Mouse (Mus musculus) cerebellum, postnatal 10 days (tissue): Measurements from ENCODE around the gene Rnf13.

Experiments used
- DNase-seq, 2 experiments: peaks; one replicate each; pipeline ENCODE4 v3.0.0; 2021; ENCODE audit warnings: mixed read lengths in 2 of 2

Gene Rnf13

DNA sequence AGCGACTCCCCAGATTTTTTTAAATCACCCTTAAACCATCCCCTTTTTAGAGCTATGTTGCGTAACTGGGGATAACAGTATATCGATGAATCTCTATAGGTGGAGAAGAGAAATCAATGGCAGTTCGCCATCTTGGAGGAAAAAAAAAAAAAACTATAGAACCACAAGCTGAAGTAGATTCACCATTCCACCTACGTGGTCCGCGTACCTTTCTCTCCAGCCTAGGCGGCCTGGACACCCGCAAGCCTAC lies 110.7 kb downstream of the Rnf13 start:
- no peak for DNase-seq

- DNase-seq = peak; percentile 84 to 85
Observed at GRCm38 (mm10) chr3:57846912-57847759, 111.3 kb downstream of the Rnf13 start.

GRCm38 (mm10) chr3:57847760-57848185 lies 111.9 kb downstream of the Rnf13 start, which contains the start of gene Pfn2:
Gene Pfn2, minus strand, starts transcription at chr3:57848079.
- DNase-seq = peak; percentile 95

DNA sequence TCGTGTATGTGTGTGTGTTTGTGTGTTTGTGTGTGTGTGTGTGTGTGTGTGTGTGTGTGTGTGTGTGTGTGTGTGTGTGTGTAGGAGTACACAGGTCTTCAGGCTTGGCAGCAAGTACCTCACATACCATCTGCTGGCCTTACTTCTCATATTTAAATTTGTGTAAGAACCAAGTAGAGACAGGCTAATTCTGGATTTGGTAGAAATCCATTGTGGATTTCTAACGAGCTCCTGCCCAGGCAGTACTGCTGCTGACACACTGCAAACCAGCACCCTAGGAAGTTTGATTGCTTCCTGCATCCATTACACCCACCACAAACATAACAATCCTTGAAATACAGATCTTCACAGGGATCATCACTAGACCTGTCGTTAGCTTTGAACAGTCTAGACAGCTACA lies 147.1 kb downstream of the Rnf13 start:
- no peak for DNase-seq
